Mouse (Mus musculus) lung, adult 2 months (tissue): ENCODE measurements around the gene 5730409E04Rik.

Experiments used
- CTCF ChIP-seq: fragments of 200-500 bp; IDR thresholded peaks from 2 replicates; pipeline ENCODE4 v1.5.1; 2011; ENCODE audit warnings: mild to moderate bottlenecking, low read length, control low read depth; ENCODE audit not compliant: insufficient read depth
- POLR2A ChIP-seq: fragments of 200-500 bp; IDR thresholded peaks from 2 replicates; pipeline ENCODE4 v1.6.1; 2011; ENCODE audit warnings: low read depth, mild to moderate bottlenecking, control low read depth, low read length, borderline replicate concordance; ENCODE audit errors: extremely low read depth

GRCm38 (mm10) chr4:126577920-126578319 is 31.7 kb upstream of the 5730409E04Rik start:
- TF ChIP-seq CTCF (no peak), POLR2A (no peak)
